Mouse (Mus musculus): Measurements from ENCODE around the gene Sestd1. TPM values are rescaled to one million over a fixed set of nuclear protein-coding genes. Genes with fewer than 3 reads are reported as not detected.

Sestd1 gene
- total and polyA plus RNA-seq, 2 experiments from 2014 or later = 21.0 to 41.3 TPM

DNA sequence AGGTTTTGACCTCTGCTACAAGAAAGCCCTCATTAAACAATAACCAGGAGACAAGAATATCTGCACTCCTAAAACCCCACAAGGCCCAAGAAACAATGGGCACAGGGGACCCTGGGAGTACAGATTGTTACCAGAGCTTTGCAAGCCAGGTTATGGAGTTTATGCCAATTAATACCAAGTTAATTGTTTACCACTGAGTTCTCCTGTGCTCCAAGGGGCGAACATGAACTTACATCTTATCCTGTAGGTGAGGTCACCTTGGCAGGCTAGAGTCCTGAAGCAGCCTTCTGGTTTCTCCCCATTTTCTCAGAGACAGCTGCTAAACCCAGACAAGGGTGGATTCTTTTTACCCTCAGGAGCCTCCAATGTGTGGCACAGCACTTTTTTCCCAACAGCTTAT is 32.0 kb downstream of the Sestd1 start:
- Histone ChIP-seq H3K4me1 (ENCODE audit: insufficient read depth, low read length) (no peaks in the 10 kb centered on the region), H3K4me3 (ENCODE audit: low read length) (no peak overlapping the region), H3K36me3 (ENCODE audit: insufficient read depth, low read length) (no peaks in the 10 kb centered on the region), H3K27ac (no peak overlapping the region), H3K4me2 (ENCODE audit: low read depth, low read length) (no peak overlapping the region), H3K9me3 (ENCODE audit: low read length) (no peaks in the 10 kb centered on the region), H3K9ac (replicated peaks; ENCODE audit: low read length) (no peak overlapping the region), H3K27me3 (ENCODE audit: insufficient read depth, low read length) (no peaks in the 10 kb centered on the region)
- DNase-seq (ENCODE audit: low spot score) = no peak
- no peak for TF ChIP-seq CTCF (IDR thresholded peaks at IDR 0.05; ENCODE audit: low read depth)
- no peak for ATAC-seq
- 85% methylated on average over 1 of the region's 1 CpGs for WGBS

DNA sequence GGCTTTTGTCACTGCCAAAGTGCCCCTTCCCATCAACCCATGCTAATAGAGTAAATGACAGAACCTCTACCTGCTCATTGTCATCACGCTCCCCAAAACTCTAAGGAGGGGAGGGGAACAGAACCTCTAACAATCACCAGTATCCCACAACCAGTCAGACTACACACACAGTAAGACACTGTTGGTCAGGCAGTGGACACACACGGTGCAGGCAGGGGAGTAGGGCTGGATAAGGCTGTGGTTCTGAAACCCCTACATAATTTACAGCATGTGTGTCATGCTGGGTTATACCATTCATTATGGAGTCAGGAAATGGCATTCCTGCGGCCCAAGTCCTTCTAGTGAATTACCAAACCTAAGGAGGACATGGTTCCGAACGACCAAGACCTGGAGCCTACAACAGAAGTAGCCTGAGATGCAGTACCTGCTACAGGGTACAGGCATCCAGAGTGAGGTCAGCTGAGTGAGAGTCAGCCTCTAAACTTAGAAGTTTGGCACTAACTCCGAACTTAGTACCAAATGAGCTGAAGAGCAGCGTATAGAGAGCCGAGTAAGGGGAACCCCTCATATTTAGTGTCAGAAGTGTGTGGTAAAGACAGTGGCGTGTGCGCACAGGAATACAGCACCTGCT is 33.1 kb downstream of the Sestd1 start:
- no peak for DNase-seq (ENCODE audit: low spot score)
- ATAC-seq = no peak
- no peaks in the 10 kb centered on the region for H3K4me1 ChIP-seq (ENCODE audit: insufficient read depth, low read length)
- H3K9ac ChIP-seq (replicated peaks; ENCODE audit: low read length) = no peak overlapping the region
- TF ChIP-seq CTCF (IDR thresholded peaks at IDR 0.05; ENCODE audit: low read depth) = no peak
- WGBS = 91% methylated on average over 10 of the region's 10 CpGs
- no peak overlapping the region for H3K27ac ChIP-seq
- no peaks in the 10 kb centered on the region for H3K9me3 ChIP-seq (ENCODE audit: low read length)
- H3K36me3 ChIP-seq (ENCODE audit: insufficient read depth, low read length) = no peaks in the 10 kb centered on the region
- H3K4me3 ChIP-seq (ENCODE audit: low read length) = no peak overlapping the region
- no peaks in the 10 kb centered on the region for H3K27me3 ChIP-seq (ENCODE audit: insufficient read depth, low read length)
- no peak overlapping the region for H3K4me2 ChIP-seq (ENCODE audit: low read depth, low read length)

DNA sequence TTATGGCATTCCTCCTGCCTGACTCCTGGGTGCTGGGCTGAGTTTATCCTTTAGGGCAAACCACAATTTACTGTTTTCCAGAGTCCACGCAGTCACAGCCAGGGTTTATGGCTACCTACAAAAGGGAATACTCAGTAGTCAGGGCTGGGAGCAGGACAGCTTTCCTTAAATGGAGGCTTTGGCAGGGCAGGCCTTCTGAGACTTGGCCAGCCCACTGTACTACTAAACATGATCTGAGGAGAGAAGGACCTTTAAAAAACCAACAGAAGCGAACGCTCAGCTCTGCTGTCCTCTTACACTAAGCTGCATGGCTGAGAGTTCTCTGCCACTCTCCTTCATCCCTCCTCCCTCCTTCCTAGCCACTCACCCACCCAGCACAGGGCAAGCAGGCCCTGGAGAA is 34.6 kb downstream of the Sestd1 start:
- no peaks in the 10 kb centered on the region for H3K9me3 ChIP-seq (ENCODE audit: low read length)
- no peak for TF ChIP-seq CTCF (IDR thresholded peaks at IDR 0.05; ENCODE audit: low read depth)
- no peak overlapping the region for H3K9ac ChIP-seq (replicated peaks; ENCODE audit: low read length)
- WGBS = 83% methylated on average over 3 of the region's 3 CpGs
- H3K4me2 ChIP-seq (ENCODE audit: low read depth, low read length) = no peak overlapping the region
- H3K27ac ChIP-seq = no peak overlapping the region
- H3K36me3 ChIP-seq (ENCODE audit: insufficient read depth, low read length) = peaks cover 6% of the 10 kb centered on the region; the same call in 1 of the 2 replicates
- ATAC-seq = no peak
- no peaks in the 10 kb centered on the region for H3K4me1 ChIP-seq (ENCODE audit: insufficient read depth, low read length)
- H3K4me3 ChIP-seq (ENCODE audit: low read length) = no peak overlapping the region
- H3K27me3 ChIP-seq (ENCODE audit: insufficient read depth, low read length) = no peaks in the 10 kb centered on the region
- no peak for DNase-seq (ENCODE audit: low spot score)

DNA sequence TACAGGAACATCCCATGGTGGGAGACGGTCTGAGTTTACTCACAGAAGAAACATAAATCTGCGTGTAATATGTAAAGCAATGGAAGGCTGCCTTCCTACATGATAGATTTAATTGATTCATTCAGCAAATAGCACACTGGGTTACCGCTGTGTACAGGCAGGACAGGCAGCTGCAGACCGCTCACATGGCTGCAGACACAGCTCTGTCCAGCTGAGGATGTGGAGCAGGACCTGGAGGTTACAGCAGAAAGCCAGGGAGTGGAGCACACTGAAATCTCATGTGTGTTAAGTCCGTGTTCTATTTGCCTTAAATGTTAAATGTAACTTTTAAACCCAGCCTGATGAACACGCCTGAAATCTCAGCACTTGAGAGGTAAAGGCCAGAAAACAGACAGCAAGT is 38.1 kb downstream of the Sestd1 start:
- Histone ChIP-seq H3K27ac (no peak overlapping the region), H3K4me1 (ENCODE audit: insufficient read depth, low read length) (no peaks in the 10 kb centered on the region), H3K4me2 (ENCODE audit: low read depth, low read length) (no peak overlapping the region), H3K27me3 (ENCODE audit: insufficient read depth, low read length) (no peaks in the 10 kb centered on the region), H3K4me3 (ENCODE audit: low read length) (no peak overlapping the region), H3K9me3 (ENCODE audit: low read length) (no peaks in the 10 kb centered on the region), H3K36me3 (ENCODE audit: insufficient read depth, low read length) (peaks cover 10% of the 10 kb centered on the region; the same call in 1 of the 2 replicates), H3K9ac (replicated peaks; ENCODE audit: low read length) (no peak overlapping the region)
- TF ChIP-seq CTCF (IDR thresholded peaks at IDR 0.05; ENCODE audit: low read depth) = no peak
- no peak for DNase-seq (ENCODE audit: low spot score)
- WGBS = 83% methylated on average over 6 of the region's 6 CpGs
- no peak for ATAC-seq

DNA sequence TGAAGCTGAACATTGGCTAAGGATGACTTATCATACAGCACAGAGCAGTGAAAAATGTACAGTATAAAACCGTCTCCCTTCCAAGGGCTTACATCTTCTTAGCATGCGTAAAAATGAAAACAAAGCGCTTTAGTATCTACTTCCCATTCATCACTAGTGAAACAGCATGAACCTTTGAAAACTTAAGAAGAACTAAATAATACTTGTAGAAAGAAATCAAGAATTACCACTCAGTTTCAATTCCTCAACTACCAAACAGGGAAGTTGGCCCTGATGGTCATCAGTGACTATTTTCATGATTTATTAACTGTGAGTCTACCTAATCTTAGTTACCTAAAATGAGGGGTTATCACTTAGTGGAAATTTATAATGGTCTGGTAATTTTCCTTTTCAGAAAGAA is 41.8 kb downstream of the Sestd1 start:
- no peak for TF ChIP-seq CTCF (IDR thresholded peaks at IDR 0.05; ENCODE audit: low read depth)
- H3K27me3 ChIP-seq (ENCODE audit: insufficient read depth, low read length) = no peaks in the 10 kb centered on the region
- H3K4me1 ChIP-seq (ENCODE audit: insufficient read depth, low read length) = no peaks in the 10 kb centered on the region
- no peak overlapping the region for H3K4me3 ChIP-seq (ENCODE audit: low read length)
- H3K36me3 ChIP-seq (ENCODE audit: insufficient read depth, low read length) = peaks cover 13% of the 10 kb centered on the region
- DNase-seq (ENCODE audit: low spot score) (no peak), ATAC-seq (no peak)
- no peak overlapping the region for H3K4me2 ChIP-seq (ENCODE audit: low read depth, low read length)
- H3K9me3 ChIP-seq (ENCODE audit: low read length) = no peaks in the 10 kb centered on the region
- H3K9ac ChIP-seq (replicated peaks; ENCODE audit: low read length) = no peak overlapping the region
- no peak overlapping the region for H3K27ac ChIP-seq
- 88% methylated on average over 3 of the region's 3 CpGs for WGBS

DNA sequence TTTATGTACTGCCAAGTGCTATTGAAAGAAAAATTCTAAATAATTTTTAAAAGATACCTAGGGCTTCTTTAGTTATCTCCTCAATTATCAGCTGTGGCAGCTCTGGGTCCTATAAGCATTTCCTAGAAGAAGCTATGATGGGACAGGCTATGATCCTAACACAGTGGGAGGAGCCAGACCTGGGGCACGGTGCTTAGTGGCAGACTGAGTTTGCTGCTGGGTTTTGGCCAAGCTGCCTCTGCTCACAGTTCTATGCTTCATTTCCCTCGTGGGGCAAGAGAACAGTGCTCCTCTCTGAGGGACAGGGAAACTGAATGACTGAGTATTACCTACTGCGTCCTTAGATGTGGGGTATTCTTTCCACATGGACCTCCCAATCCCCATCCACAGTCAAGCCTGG is 42.3 kb downstream of the Sestd1 start:
- Histone ChIP-seq H3K9ac (replicated peaks; ENCODE audit: low read length) (no peak overlapping the region), H3K27ac (no peak overlapping the region), H3K9me3 (ENCODE audit: low read length) (no peaks in the 10 kb centered on the region), H3K36me3 (ENCODE audit: insufficient read depth, low read length) (peaks cover 19% of the 10 kb centered on the region), H3K27me3 (ENCODE audit: insufficient read depth, low read length) (no peaks in the 10 kb centered on the region), H3K4me3 (ENCODE audit: low read length) (no peak overlapping the region), H3K4me2 (ENCODE audit: low read depth, low read length) (no peak overlapping the region), H3K4me1 (ENCODE audit: insufficient read depth, low read length) (no peaks in the 10 kb centered on the region)
- ATAC-seq = no peak
- DNase-seq (ENCODE audit: low spot score) = no peak
- 54% methylated on average over 3 of the region's 3 CpGs for WGBS
- no peak for TF ChIP-seq CTCF (IDR thresholded peaks at IDR 0.05; ENCODE audit: low read depth)

DNA sequence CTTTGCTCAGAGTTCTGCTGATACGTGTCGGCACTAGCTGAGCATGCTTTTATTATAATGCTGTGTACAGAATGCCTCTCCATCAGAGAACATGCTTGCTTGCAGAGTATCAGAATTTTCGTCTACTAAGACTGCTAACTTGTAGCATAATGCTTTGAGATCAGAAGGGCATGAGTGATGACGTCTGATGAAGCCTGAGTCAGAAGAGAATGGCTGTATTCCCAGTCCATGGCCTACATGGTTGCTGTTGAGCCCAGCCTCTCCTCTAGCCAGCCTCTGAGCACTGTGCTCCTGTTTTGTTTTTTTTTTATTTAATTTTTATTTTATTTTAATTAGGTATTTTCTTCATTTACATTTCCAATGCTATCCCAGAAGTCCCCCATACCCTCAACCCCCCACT is 43.5 kb downstream of the Sestd1 start:
- no peak overlapping the region for H3K4me2 ChIP-seq (ENCODE audit: low read depth, low read length)
- H3K27me3 ChIP-seq (ENCODE audit: insufficient read depth, low read length) = no peaks in the 10 kb centered on the region
- H3K9ac ChIP-seq (replicated peaks; ENCODE audit: low read length) = no peak overlapping the region
- no peak for DNase-seq (ENCODE audit: low spot score)
- no peak for TF ChIP-seq CTCF (IDR thresholded peaks at IDR 0.05; ENCODE audit: low read depth)
- no peak overlapping the region for H3K4me3 ChIP-seq (ENCODE audit: low read length)
- H3K27ac ChIP-seq = no peak overlapping the region
- ATAC-seq = no peak
- peaks cover 30% of the 10 kb centered on the region for H3K36me3 ChIP-seq (ENCODE audit: insufficient read depth, low read length)
- no peaks in the 10 kb centered on the region for H3K9me3 ChIP-seq (ENCODE audit: low read length)
- 79% methylated on average over 4 of the region's 4 CpGs for WGBS
- H3K4me1 ChIP-seq (ENCODE audit: insufficient read depth, low read length) = no peaks in the 10 kb centered on the region

Measured in hindbrain, postnatal 0 days (tissue).